Mouse (Mus musculus) granulocyte monocyte progenitor cell, adult 5-6 weeks (primary cell): ENCODE results near the gene Asah2. TPM values are rescaled to one million over a fixed set of nuclear protein-coding genes. Genes with fewer than 3 reads are reported as not detected.
"Not testable (repeated sequence)": the region's sequence is repeated elsewhere in the genome, so short reads cannot be mapped to it uniquely, and the experiment has no call there.

Experiments
- ATAC-seq: replicated peaks from 2 replicates; pipeline ENCODE4 v1.8.0; 2016; ENCODE audit warnings: mild to moderate bottlenecking, moderate TSS enrichment, inconsistent platforms; ENCODE audit not compliant: poor library complexity, severe bottlenecking
- total RNA-seq, 2 experiments: library from RNA; stranded (forward) in 1 of 2; stranded (reverse) in 1 of 2; fragments of 200-712, 200-1000 nt in 1 of 2; fragments of >200 nt in 1 of 2; fragmentation: Nextera tagmentation in 1 of 2; gene quantifications; 2 replicates each; pipeline ENCODE4 v1.2.3; 2014 to 2017

The Asah2 gene
- total RNA-seq, 2 experiments from 2014 or later, result 6.1 to 8.0 TPM

GRCm38 (mm10) chr19:32106750-32107149, 1.3 kb downstream of the Asah2 start:
- no peak for ATAC-seq

GRCm38 (mm10) chr19:32104217-32104616, 3.8 kb downstream of the Asah2 start:
- ATAC-seq, result no peak

- no peak for ATAC-seq
These were observed 5.1 kb downstream of the Asah2 start for GRCm38 (mm10) chr19:32102976-32103300.

GRCm38 (mm10) chr19:32102294-32102975, 5.6 kb downstream of the Asah2 start:
- no peak for ATAC-seq

- no peak for ATAC-seq
These were observed 9.4 kb downstream of the Asah2 start for GRCm38 (mm10) chr19:32098582-32098981.

GRCm38 (mm10) chr19:32092358-32092757, 15.7 kb downstream of the Asah2 start:
- no peak for ATAC-seq

GRCm38 (mm10) chr19:32090804-32091203, 17.2 kb downstream of the Asah2 start:
- ATAC-seq, result no peak

- no peak for ATAC-seq
These were observed 19.4 kb downstream of the Asah2 start for GRCm38 (mm10) chr19:32088570-32088969.

GRCm38 (mm10) chr19:32087736-32088470, 20.1 kb downstream of the Asah2 start:
- ATAC-seq, result no peak

- ATAC-seq, result not testable (repeated sequence)
These were observed 23.2 kb downstream of the Asah2 start for GRCm38 (mm10) chr19:32084813-32085212.

- no peak for ATAC-seq
These were observed 37.7 kb downstream of the Asah2 start for GRCm38 (mm10) chr19:32070340-32070739.

- ATAC-seq, result no peak
These were observed 38.4 kb downstream of the Asah2 start for GRCm38 (mm10) chr19:32069598-32069997.

GRCm38 (mm10) chr19:32067669-32068068, 40.3 kb downstream of the Asah2 start:
- no peak for ATAC-seq

- no peak for ATAC-seq
These were observed 46.7 kb downstream of the Asah2 start for GRCm38 (mm10) chr19:32061294-32061693.

- no peak for ATAC-seq
These were observed 51.8 kb downstream of the Asah2 start for GRCm38 (mm10) chr19:32056252-32056651.

- no peak for ATAC-seq
These were observed 52.3 kb downstream of the Asah2 start for GRCm38 (mm10) chr19:32055725-32056124.

GRCm38 (mm10) chr19:32051251-32051650, 56.8 kb downstream of the Asah2 start:
- no peak for ATAC-seq

- no peak for ATAC-seq
These were observed 75.1 kb downstream of the Asah2 start for GRCm38 (mm10) chr19:32032881-32033280.

- ATAC-seq, result peak; percentile 44
These were observed 77.6 kb downstream of the Asah2 start for GRCm38 (mm10) chr19:32030430-32030829.

GRCm38 (mm10) chr19:32025443-32025842, 82.6 kb downstream of the Asah2 start:
- no peak for ATAC-seq

- ATAC-seq, result no peak
These were observed 88.3 kb downstream of the Asah2 start for GRCm38 (mm10) chr19:32019722-32020121.

- no peak for ATAC-seq
These were observed 89.4 kb downstream of the Asah2 start for GRCm38 (mm10) chr19:32018585-32018984.
